Mouse (Mus musculus): ENCODE data around the gene Ffar1. TPM values are rescaled to one million over a fixed set of nuclear protein-coding genes. Genes with fewer than 3 reads are reported as not detected.

Gene Ffar1
- polyA plus RNA-seq, 1 experiment from 2014 or later, result not detected

DNA sequence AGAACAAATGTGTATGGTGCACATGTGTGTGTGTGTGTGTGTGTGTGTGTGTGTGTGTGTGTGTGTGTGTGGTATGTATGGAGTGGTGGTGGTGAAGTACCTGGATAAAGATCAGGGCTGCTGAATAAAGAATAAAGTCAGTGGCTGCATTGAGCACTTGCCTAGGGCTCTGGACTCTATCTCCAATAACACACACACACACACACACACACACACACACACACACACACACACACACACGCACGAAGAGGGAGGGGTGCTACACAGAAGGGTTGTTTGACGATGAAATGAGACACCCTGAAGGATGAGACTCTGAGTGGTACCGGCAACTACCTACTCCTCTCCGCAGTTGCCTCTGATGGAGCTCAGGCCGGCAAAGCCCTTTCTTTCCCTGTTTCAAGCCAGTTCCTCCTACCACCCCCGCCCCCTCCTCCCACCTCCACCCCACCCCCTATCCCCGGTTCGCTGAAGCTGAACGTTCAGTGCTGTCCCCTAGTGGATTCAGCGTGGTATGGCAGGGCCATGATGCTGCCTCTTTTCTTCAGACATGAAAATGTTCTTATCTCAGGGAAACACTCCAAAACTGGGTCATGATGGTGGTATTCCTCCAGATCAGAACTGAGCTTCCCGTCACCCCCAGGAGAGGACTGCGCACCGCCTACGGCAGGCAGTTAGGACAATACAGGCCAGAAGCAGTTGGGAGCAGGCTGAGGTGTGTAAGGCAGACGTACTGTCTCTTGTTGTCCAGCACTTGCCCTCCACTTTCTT is 1.5 kb downstream of the Ffar1 start:
- Histone ChIP-seq H3K9me3 (ENCODE audit: control insufficient read depth, low read length) (no peaks in the 10 kb centered on the region), H3K36me3 (ENCODE audit: control insufficient read depth, insufficient read depth, low read length) (no peaks in the 10 kb centered on the region), H3K4me1 (ENCODE audit: control insufficient read depth, insufficient read depth, low read length) (0 out of 2 replicates have a peak, but pooled peaks cover 3% of the 10 kb centered on the region), H3K9ac (ENCODE audit: low read depth, low read length) (no peak overlapping the region), H3K4me2 (replicated peaks; ENCODE audit: low read depth, low read length) (peak overlapping the region; percentile 33), H3K27me3 (ENCODE audit: control insufficient read depth, insufficient read depth, low read length) (no peaks in the 10 kb centered on the region; the same call in none of the 2 replicates), H3K4me3 (ENCODE audit: low read length) (peak overlapping the region; percentile 18), H3K27ac (ENCODE audit: low read depth, low read length) (no peak overlapping the region)
- ATAC-seq (ENCODE audit: low FRiP score, low TSS enrichment), result peak; percentile 76
- 9% methylated on average over 16 of the region's 16 CpGs for WGBS

DNA sequence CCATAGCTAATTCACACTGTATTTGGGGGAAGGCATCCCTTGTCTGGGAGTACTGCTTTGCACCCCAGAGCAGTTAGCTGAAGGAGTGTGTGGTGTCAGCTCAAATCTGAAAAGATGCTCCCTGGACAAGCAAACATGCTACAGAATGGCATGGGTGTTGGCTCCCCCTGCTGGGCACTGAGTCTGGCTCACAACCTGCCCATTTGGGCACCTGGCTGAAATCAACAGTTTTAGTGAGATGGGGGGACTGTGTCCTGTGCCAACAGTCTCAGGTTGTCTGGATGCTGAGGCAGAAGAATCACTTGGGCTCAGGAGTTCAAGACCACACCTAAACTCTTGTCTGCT is 2.1 kb downstream of the Ffar1 start:
- peak; percentile 63 for ATAC-seq (ENCODE audit: low FRiP score, low TSS enrichment)
- no peak overlapping the region for H3K9ac ChIP-seq (ENCODE audit: low read depth, low read length)
- H3K27ac ChIP-seq (ENCODE audit: low read depth, low read length), result no peak overlapping the region
- 0 out of 2 replicates have a peak, but pooled peaks cover 3% of the 10 kb centered on the region for H3K4me1 ChIP-seq (ENCODE audit: control insufficient read depth, insufficient read depth, low read length)
- H3K4me2 ChIP-seq (replicated peaks; ENCODE audit: low read depth, low read length), result no peak overlapping the region
- H3K27me3 ChIP-seq (ENCODE audit: control insufficient read depth, insufficient read depth, low read length), result no peaks in the 10 kb centered on the region; the same call in none of the 2 replicates
- no peaks in the 10 kb centered on the region for H3K9me3 ChIP-seq (ENCODE audit: control insufficient read depth, low read length)
- no peaks in the 10 kb centered on the region for H3K36me3 ChIP-seq (ENCODE audit: control insufficient read depth, insufficient read depth, low read length)
- H3K4me3 ChIP-seq (ENCODE audit: low read length), result no peak overlapping the region

- 53% methylated on average over 1 of the region's 1 CpGs for WGBS
- Histone ChIP-seq H3K4me1 (ENCODE audit: control insufficient read depth, insufficient read depth, low read length) (no peaks in the 10 kb centered on the region), H3K27ac (ENCODE audit: low read depth, low read length) (no peak overlapping the region), H3K27me3 (ENCODE audit: control insufficient read depth, insufficient read depth, low read length) (no peaks in the 10 kb centered on the region; the same call in none of the 2 replicates), H3K9ac (ENCODE audit: low read depth, low read length) (no peak overlapping the region), H3K4me2 (replicated peaks; ENCODE audit: low read depth, low read length) (no peak overlapping the region), H3K36me3 (ENCODE audit: control insufficient read depth, insufficient read depth, low read length) (no peaks in the 10 kb centered on the region), H3K9me3 (ENCODE audit: control insufficient read depth, low read length) (no peaks in the 10 kb centered on the region), H3K4me3 (ENCODE audit: low read length) (no peak overlapping the region)
- ATAC-seq (ENCODE audit: low FRiP score, low TSS enrichment), result no peak
Measured at GRCm38 (mm10) chr7:30857746-30858145, 3.6 kb downstream of the Ffar1 start.

DNA sequence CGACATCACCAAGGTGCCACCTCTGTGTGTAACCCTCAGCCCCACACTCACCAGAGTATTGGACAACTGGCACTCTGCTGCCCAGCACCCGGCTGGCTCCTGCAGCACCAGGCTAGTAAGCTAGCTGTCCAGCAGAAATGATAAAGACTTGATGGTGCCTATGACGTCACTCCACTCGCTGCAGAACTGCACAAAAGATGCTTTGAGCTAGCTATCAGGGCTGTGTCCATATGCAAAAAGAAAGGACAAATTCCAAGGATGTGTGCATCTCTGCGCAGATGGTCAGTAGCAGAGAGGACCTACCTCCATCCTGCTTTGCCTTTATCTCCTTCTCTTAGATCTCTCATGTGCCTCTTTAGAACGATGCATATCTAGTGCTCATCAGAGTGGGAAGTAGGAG is 5.3 kb downstream of the Ffar1 start, which contains the start of gene Ffar3:
Gene Ffar3, minus strand, starts transcription at position 101 of the 400 bp plus-strand sequence.
- WGBS, result 79% methylated on average over 6 of the region's 6 CpGs
- Histone ChIP-seq H3K27ac (ENCODE audit: low read depth, low read length) (no peak within 1 kb of the TSS), H3K4me2 (replicated peaks; ENCODE audit: low read depth, low read length) (no peak within 1 kb of the TSS), H3K36me3 (ENCODE audit: control insufficient read depth, insufficient read depth, low read length) (no peaks in the 10 kb centered on the region), H3K9ac (ENCODE audit: low read depth, low read length) (no peak within 1 kb of the TSS), H3K9me3 (ENCODE audit: control insufficient read depth, low read length) (no peaks in the 10 kb centered on the region), H3K4me1 (ENCODE audit: control insufficient read depth, insufficient read depth, low read length) (no peaks in the 10 kb centered on the region), H3K4me3 (ENCODE audit: low read length) (no peak within 1 kb of the TSS), H3K27me3 (ENCODE audit: control insufficient read depth, insufficient read depth, low read length) (no peaks in the 10 kb centered on the region; the same call in none of the 2 replicates)
- no peak for ATAC-seq (ENCODE audit: low FRiP score, low TSS enrichment)

DNA sequence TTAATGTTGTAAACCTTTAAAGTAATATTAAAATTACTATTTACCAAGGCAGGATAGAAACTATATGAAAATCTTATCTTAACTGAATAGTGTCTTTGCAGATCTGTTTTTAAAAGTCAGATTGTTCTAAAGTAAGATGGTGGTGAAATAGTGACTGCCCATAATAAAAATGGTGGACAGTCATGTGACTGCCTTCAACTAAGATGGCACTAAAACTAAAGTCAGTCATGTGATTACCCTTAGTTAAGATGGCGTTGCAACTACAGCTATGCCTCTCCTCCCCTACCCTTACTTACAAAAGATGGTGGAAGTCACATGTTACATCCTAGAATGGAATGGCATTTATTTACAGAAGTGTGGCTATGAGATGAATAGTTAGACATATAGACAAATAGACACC is 9.9 kb downstream of the Ffar1 start:
- 88% methylated on average over 1 of the region's 1 CpGs for WGBS

DNA sequence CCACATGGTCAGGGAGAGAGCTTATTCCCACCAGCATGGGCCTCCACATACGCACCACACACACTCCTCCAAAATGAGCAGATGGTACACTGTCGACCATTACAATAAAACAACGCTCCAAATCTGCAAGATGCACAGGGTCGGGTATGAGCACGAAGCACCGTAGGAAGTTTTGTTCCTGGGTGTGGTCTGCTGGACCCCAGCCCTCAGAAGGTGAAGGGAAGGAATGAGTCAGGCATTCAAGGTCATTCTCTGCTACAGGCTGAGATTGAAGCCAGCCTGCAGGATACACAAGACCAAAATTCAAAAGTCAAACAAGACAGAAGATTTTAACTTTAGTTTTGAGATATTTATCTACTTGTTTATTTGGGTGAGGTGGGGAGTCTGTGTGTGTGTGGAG is 13.4 kb downstream of the Ffar1 start:
- H3K4me3 ChIP-seq (ENCODE audit: low read length), result no peak overlapping the region
- no peak overlapping the region for H3K27ac ChIP-seq (ENCODE audit: low read depth, low read length)
- no peaks in the 10 kb centered on the region for H3K9me3 ChIP-seq (ENCODE audit: control insufficient read depth, low read length)
- no peaks in the 10 kb centered on the region for H3K36me3 ChIP-seq (ENCODE audit: control insufficient read depth, insufficient read depth, low read length)
- H3K27me3 ChIP-seq (ENCODE audit: control insufficient read depth, insufficient read depth, low read length), result no peaks in the 10 kb centered on the region
- no peaks in the 10 kb centered on the region for H3K4me1 ChIP-seq (ENCODE audit: control insufficient read depth, insufficient read depth, low read length)
- H3K9ac ChIP-seq (ENCODE audit: low read depth, low read length), result no peak overlapping the region
- no peak overlapping the region for H3K4me2 ChIP-seq (replicated peaks; ENCODE audit: low read depth, low read length)
- 80% methylated on average over 6 of the region's 6 CpGs for WGBS
- no peak for ATAC-seq (ENCODE audit: low FRiP score, low TSS enrichment)

More for the DNA sequence above, 9.9 kb downstream of the Ffar1 start:
- H3K4me1 ChIP-seq (ENCODE audit: control insufficient read depth, insufficient read depth, low read length), result no peaks in the 10 kb centered on the region
- ATAC-seq (ENCODE audit: low FRiP score, low TSS enrichment), result no peak
- no peak overlapping the region for H3K9ac ChIP-seq (ENCODE audit: low read depth, low read length)
- no peak overlapping the region for H3K4me2 ChIP-seq (replicated peaks; ENCODE audit: low read depth, low read length)
- no peaks in the 10 kb centered on the region; the same call in 1 of the 2 replicates for H3K27me3 ChIP-seq (ENCODE audit: control insufficient read depth, insufficient read depth, low read length)
- H3K4me3 ChIP-seq (ENCODE audit: low read length), result no peak overlapping the region
- H3K27ac ChIP-seq (ENCODE audit: low read depth, low read length), result no peak overlapping the region
- H3K36me3 ChIP-seq (ENCODE audit: control insufficient read depth, insufficient read depth, low read length), result no peaks in the 10 kb centered on the region
- no peaks in the 10 kb centered on the region for H3K9me3 ChIP-seq (ENCODE audit: control insufficient read depth, low read length)

- ATAC-seq (ENCODE audit: low FRiP score, low TSS enrichment), result no peak
Measured at GRCm38 (mm10) chr7:30847386-30847785, 14.0 kb downstream of the Ffar1 start.

DNA sequence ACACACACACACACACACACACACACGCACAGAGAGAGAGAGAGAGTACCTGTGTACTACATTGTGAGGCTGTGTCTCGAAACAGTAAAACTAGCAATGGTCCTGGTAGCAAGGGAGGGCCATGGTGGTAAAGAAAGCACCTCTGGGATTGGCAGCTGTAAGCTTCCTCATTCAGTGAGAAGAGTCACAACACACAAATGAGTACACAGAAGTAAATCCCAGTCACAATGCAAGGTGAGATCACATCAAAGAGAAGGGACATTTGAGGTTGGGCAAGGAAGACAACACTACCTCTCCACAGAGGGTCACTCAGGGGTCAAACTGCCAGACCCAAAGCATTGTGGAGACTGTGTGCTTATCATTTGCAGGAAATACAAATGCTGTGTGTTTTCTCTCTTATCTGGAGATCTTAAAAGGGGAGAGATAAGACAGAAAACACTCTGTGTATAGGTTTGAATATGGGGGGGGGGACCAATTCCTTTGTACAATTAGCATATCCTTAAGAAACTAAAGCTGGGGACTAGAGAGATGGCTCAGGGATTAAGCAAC is 14.8 kb downstream of the Ffar1 start:
- Histone ChIP-seq H3K4me2 (replicated peaks; ENCODE audit: low read depth, low read length) (no peak overlapping the region), H3K9ac (ENCODE audit: low read depth, low read length) (no peak overlapping the region), H3K27ac (ENCODE audit: low read depth, low read length) (no peak overlapping the region), H3K4me3 (ENCODE audit: low read length) (no peak overlapping the region), H3K4me1 (ENCODE audit: control insufficient read depth, insufficient read depth, low read length) (no peaks in the 10 kb centered on the region), H3K36me3 (ENCODE audit: control insufficient read depth, insufficient read depth, low read length) (no peaks in the 10 kb centered on the region), H3K9me3 (ENCODE audit: control insufficient read depth, low read length) (no peaks in the 10 kb centered on the region), H3K27me3 (ENCODE audit: control insufficient read depth, insufficient read depth, low read length) (no peaks in the 10 kb centered on the region)
- WGBS, result 76% methylated on average over 2 of the region's 2 CpGs
- no peak for ATAC-seq (ENCODE audit: low FRiP score, low TSS enrichment)

More at GRCm38 (mm10) chr7:30847386-30847785, 14.0 kb downstream of the Ffar1 start:
- H3K27ac ChIP-seq (ENCODE audit: low read depth, low read length), result no peak overlapping the region
- no peak overlapping the region for H3K9ac ChIP-seq (ENCODE audit: low read depth, low read length)
- H3K4me2 ChIP-seq (replicated peaks; ENCODE audit: low read depth, low read length), result no peak overlapping the region
- no peaks in the 10 kb centered on the region for H3K36me3 ChIP-seq (ENCODE audit: control insufficient read depth, insufficient read depth, low read length)
- H3K27me3 ChIP-seq (ENCODE audit: control insufficient read depth, insufficient read depth, low read length), result no peaks in the 10 kb centered on the region
- H3K4me3 ChIP-seq (ENCODE audit: low read length), result no peak overlapping the region
- no peaks in the 10 kb centered on the region for H3K4me1 ChIP-seq (ENCODE audit: control insufficient read depth, insufficient read depth, low read length)
- H3K9me3 ChIP-seq (ENCODE audit: control insufficient read depth, low read length), result no peaks in the 10 kb centered on the region
- WGBS, result 69% methylated on average over 5 of the region's 5 CpGs

- H3K27ac ChIP-seq (ENCODE audit: low read depth, low read length), result no peak overlapping the region
- H3K4me1 ChIP-seq (ENCODE audit: control insufficient read depth, insufficient read depth, low read length), result no peaks in the 10 kb centered on the region
- H3K36me3 ChIP-seq (ENCODE audit: control insufficient read depth, insufficient read depth, low read length), result no peaks in the 10 kb centered on the region
- WGBS, result 35% methylated on average over 7 of the region's 7 CpGs
- no peak overlapping the region for H3K4me2 ChIP-seq (replicated peaks; ENCODE audit: low read depth, low read length)
- no peaks in the 10 kb centered on the region for H3K27me3 ChIP-seq (ENCODE audit: control insufficient read depth, insufficient read depth, low read length)
- H3K9me3 ChIP-seq (ENCODE audit: control insufficient read depth, low read length), result no peaks in the 10 kb centered on the region
- ATAC-seq (ENCODE audit: low FRiP score, low TSS enrichment), result no peak
- H3K9ac ChIP-seq (ENCODE audit: low read depth, low read length), result no peak overlapping the region
- no peak overlapping the region for H3K4me3 ChIP-seq (ENCODE audit: low read length)
Measured at GRCm38 (mm10) chr7:30844676-30845297, 16.6 kb downstream of the Ffar1 start.
